Mouse (Mus musculus) neural tube, embryonic 10.5 days (tissue): ENCODE results near the gene Pitpnm2.
"Not testable (repeated sequence)": the region's sequence is repeated elsewhere in the genome, so short reads cannot be mapped to it uniquely, and the experiment has no call there.

Experiments
- DNase-seq: peaks from one replicate; pipeline ENCODE4 v3.0.0-alpha.2; 2017; ENCODE audit warnings: low spot score; ENCODE audit errors: extremely low spot score

Pitpnm2 gene

GRCm38 (mm10) chr5:124249614-124250591 lies at the start of gene Pitpnm2:
Gene Pitpnm2 (minus strand): TSS chr5:124249760.
- DNase-seq, result peak; percentile 63

GRCm38 (mm10) chr5:124299307-124299706 lies 49.7 kb upstream of the Pitpnm2 start:
- not testable (repeated sequence) for DNase-seq

GRCm38 (mm10) chr5:124296475-124296874 lies 46.9 kb upstream of the Pitpnm2 start:
- DNase-seq, result no peak

GRCm38 (mm10) chr5:124293967-124294366 lies 44.4 kb upstream of the Pitpnm2 start:
- no peak for DNase-seq

- DNase-seq, result no peak
Observed at GRCm38 (mm10) chr5:124290216-124290615, 40.7 kb upstream of the Pitpnm2 start.

GRCm38 (mm10) chr5:124287616-124288247 lies 38.2 kb upstream of the Pitpnm2 start:
- DNase-seq, result no peak

GRCm38 (mm10) chr5:124284330-124284729 lies 34.8 kb upstream of the Pitpnm2 start:
- DNase-seq, result no peak

GRCm38 (mm10) chr5:124282854-124283253 lies 33.3 kb upstream of the Pitpnm2 start:
- no peak for DNase-seq

GRCm38 (mm10) chr5:124270226-124270625 lies 20.7 kb upstream of the Pitpnm2 start:
- DNase-seq, result no peak

- no peak for DNase-seq
Observed at GRCm38 (mm10) chr5:124269661-124270060, 20.1 kb upstream of the Pitpnm2 start.

- DNase-seq, result no peak
Observed at GRCm38 (mm10) chr5:124267652-124268051, 18.1 kb upstream of the Pitpnm2 start.

GRCm38 (mm10) chr5:124266821-124267220 lies 17.3 kb upstream of the Pitpnm2 start:
- DNase-seq, result no peak

GRCm38 (mm10) chr5:124263246-124263645 lies 13.7 kb upstream of the Pitpnm2 start:
- DNase-seq, result no peak

- no peak for DNase-seq
Observed at GRCm38 (mm10) chr5:124262090-124262489, 12.5 kb upstream of the Pitpnm2 start.

- no peak for DNase-seq
Observed at GRCm38 (mm10) chr5:124259133-124259532, 9.6 kb upstream of the Pitpnm2 start.

- no peak for DNase-seq
Observed at GRCm38 (mm10) chr5:124258026-124258425, 8.5 kb upstream of the Pitpnm2 start.

- no peak for DNase-seq
Observed at GRCm38 (mm10) chr5:124255141-124255540, 5.6 kb upstream of the Pitpnm2 start.

- DNase-seq, result no peak
Observed at GRCm38 (mm10) chr5:124253555-124253954, 4.0 kb upstream of the Pitpnm2 start.

GRCm38 (mm10) chr5:124252580-124253320 lies 3.2 kb upstream of the Pitpnm2 start:
- DNase-seq, result no peak

GRCm38 (mm10) chr5:124251070-124251469 lies 1.5 kb upstream of the Pitpnm2 start:
- DNase-seq, result no peak

GRCm38 (mm10) chr5:124248845-124249613 lies 531 bp downstream of the Pitpnm2 start:
- peak; percentile 66 for DNase-seq
